Mouse (Mus musculus) adrenal gland, adult (tissue): ENCODE results near the gene Cenpo.
A peak's percentile ranks its signal among the peaks of the same experiment; 100 is the strongest.

Source experiments
- DNase-seq, 2 experiments: peaks; one replicate each; pipeline ENCODE4 v3.0.0; 2022 to 2023; ENCODE audit warnings: low spot score in 1 of 2; ENCODE audit not compliant: inconsistent age in 2 of 2

Cenpo gene

GRCm38 (mm10) chr12:4201454-4202200, 32.5 kb downstream of the Cenpo start:
- DNase-seq: peak in 1 of 2 experiments; percentile 6

- DNase-seq: peak in 1 of 2 experiments; percentile 25
Observed at GRCm38 (mm10) chr12:4199271-4199670, 34.8 kb downstream of the Cenpo start.

GRCm38 (mm10) chr12:4198702-4199101, 35.4 kb downstream of the Cenpo start:
- DNase-seq: peak; percentile 65 to 82

- DNase-seq: no peak
Observed at GRCm38 (mm10) chr12:4194643-4195042, 39.5 kb downstream of the Cenpo start.

DNA sequence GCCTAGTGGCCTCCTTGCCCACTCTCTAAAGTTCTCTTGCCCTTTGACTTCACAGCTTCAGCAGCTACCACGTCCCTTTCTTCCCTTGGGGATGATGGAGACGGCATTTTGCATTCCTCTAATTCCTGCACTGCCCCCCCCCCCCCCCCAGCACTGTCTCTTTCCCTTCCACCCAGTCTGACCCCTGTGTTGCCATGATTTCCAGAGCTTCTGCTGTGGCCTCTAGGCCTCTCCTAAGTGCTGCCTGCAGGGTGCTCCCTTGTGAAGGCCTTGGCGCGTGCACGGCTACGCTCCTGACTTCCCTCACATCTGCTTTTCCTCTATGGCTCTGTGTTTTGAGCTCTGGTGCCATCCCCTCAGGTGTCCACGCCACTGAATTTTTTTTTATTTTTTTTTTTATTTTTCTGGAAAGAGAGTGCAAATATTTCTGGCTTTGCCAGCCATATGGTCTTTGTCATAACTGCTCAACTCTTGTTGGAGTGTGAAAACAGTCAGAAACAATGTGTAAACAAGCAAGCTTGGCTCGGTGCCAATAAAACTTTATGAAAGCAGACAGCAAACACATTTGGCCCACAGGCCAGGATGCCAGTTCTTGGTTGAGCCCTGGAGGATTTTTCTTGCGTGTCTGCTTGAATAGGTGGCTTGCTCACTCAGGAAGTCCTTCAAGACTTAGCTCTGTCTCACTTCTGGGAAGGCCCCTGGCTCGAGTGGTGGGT, 40.9 kb downstream of the Cenpo start:
- DNase-seq: no peak

DNA sequence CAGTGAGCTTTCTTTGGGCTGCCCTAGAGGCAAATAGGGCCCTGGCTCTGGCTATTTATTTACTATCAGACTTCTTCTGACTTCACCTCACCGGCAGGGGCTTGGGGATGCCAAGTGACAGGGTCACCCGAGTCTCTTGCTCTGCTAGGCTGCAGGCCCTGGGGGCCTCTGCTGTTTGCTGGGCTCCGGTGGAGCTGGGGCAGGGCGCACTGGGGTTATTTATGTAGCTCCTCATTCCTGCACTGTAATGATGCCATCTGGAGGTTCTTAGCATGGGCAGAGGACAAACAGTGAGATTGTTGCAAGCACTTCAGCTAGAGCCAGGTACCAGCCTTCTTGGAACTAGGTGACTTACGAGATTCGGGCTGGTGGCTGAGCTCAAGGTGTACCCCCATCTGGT, 41.6 kb downstream of the Cenpo start:
- DNase-seq: no peak

GRCm38 (mm10) chr12:4189060-4189447, 45.0 kb downstream of the Cenpo start:
- DNase-seq: no peak

- peak; percentile 78 to 90 for DNase-seq
Observed at GRCm38 (mm10) chr12:4188171-4189059, 45.7 kb downstream of the Cenpo start.

DNA sequence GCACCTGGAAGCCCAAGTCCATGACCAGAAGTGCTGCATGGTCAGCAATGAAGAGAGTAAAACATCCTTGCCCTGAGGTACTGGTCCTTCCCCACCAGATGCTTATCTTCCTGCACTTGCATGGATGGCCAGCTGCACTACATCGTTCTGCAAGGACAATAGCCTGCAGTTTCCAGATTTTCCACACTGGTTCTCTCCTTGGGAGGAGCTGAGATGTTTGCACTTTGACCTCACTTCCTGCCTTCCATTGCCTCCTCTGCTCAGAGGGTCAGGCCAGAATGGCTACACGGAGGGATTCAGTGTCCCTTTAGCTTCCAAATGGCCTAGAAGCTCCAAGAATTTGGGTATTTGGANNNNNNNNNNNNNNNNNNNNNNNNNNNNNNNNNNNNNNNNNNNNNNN, 49.4 kb downstream of the Cenpo start:
- no peak for DNase-seq

DNA sequence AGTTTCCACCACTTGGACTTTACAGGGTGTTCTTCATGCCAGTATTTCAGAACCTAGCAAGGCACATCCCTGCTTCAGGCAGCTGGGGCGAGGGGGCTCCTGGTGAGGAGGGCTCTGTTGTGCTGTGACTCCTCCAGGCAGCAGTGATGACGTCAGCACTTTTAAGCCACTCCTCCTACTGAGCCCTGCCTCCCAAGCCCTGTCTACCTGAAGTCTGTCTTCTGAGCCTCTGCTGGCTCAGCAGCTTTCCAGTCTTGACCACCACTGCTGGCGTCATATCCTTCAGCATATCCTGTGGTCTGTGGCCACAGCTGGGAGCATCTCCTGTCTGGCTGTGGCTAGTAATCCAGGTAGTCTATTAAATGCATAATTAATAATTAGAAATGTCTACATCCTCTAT, 53.6 kb downstream of the Cenpo start:
- no peak for DNase-seq

DNA sequence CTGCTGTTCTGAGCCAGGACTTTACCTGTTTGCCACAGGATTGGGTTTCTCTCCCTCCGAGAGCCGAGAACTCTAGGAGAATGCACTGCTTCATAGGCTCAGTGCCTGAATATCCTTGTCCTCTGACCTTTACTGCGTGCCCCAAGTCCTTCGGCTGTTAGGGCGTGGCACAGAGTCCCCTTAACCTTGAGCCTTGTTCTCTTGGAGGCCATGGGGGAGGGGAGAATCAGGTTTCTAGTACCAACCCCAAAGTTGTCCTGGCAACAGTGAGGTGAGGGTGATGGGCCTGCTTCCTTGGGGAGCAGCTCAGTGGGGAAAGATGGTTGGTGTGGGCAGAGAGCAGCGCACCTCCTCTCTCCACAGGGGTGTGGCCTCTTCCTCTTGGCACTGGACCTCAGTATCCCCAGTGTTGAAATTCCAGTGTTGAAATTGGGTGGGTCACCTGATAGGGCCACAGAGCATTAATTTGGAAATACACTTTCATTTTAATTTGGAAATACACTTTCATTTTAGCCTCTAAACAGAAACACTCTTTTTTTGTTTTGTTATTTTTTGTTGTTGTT, 54.3 kb downstream of the Cenpo start:
- DNase-seq: peak in 1 of 2 experiments; percentile 65

DNA sequence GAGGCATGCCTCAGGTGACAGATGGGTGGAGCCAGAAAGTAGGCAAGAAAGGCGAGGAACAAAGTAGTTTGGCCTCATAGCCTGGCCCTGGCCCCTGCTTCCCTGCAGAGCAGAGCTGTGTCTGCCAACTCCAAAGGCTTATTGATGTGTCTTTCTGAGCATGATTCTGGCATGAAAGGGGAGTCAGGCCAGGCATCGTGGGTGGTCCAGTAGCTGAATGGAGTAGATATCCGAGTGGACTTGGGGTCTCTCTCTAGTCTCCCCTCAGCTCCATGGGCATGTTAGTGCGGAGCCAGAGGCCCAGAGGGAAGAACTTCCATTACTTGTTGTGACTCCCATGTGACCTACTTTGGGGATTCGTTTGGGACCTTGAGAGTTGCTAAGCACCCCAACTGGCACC, 55.3 kb downstream of the Cenpo start:
- DNase-seq: no peak

- peak in 1 of 2 experiments; percentile 29 for DNase-seq
Observed at GRCm38 (mm10) chr12:4173108-4173790, 60.8 kb downstream of the Cenpo start.

DNA sequence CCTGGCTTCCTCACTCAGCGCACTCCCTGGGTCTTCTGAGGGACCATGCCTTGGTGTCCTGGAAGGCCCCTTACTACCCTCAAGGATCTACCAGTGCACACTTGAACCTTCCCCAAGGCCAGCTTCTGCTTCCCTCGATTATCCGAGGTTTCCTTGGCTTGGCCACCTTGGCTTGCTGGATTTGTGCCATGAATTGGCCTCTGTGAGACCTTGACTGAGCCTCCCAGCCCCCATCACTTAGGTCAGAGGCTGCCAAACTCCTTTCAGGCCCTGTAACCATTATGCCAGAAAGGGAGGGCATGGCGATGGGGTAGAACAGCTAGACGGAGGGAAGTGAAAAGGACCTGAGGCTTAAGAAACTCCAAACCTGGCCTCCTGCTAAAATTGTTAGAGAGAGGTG, 64.5 kb downstream of the Cenpo start:
- peak; percentile 38 to 74 for DNase-seq

DNA sequence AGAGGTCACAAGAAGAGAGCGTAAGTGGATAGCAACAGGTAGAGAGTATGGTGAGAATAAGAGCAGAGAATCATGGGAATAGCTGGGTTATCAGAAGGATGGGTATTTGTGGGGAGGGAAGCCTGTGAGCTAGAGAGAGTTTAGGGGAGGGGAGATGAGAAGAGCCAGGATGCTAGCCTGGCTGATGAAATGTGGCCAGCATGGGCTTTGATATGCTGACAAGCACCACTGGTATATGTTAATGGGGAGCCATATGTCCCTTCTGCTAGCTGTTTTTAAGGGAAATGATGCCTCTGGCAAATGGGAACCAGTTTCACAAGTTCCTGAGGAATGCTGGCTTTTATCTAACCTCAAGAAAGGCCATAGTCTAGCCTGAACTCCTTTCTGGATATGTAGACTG, 65.0 kb downstream of the Cenpo start:
- DNase-seq: no peak

DNA sequence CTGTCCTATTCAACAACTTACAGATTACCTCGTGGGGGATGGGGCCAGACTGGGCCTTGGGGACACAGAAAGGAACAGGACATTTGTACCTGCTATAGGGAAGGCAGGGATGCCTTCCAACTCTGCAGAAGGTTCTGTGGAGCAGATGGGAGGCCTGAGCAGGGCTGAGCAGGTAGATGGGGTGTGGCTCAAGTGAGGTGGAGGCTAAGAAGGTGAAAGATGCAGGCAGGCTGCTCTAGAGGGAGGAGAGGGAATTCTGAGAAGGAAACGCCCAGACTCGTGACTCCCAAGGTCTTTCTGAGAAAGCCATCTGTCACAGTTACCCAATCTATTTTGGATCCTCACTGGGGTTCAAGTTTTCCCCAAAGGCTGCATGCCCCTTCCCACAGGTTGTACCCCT, 67.1 kb downstream of the Cenpo start:
- peak in 1 of 2 experiments; percentile 43 for DNase-seq

DNA sequence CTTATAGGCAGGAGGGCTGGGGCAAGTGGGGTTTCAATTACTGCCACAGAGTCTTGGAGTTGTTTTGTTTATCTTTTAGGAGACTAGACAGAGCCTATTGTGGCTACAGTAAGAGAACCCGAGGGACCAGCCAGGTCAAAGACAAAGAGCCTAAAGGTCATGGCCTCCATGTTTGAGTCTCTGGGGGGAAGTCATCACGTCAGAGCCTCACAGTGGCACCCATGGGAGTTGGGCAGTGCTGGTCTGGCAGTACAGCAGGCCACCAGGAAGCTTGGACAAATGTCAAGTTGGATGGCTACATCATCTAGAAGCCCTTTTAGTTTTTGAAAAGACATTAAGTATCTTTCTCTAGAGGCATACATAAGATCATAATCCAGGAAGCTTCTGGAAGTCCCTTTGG, 71.2 kb downstream of the Cenpo start:
- peak in 1 of 2 experiments; percentile 39 for DNase-seq

DNA sequence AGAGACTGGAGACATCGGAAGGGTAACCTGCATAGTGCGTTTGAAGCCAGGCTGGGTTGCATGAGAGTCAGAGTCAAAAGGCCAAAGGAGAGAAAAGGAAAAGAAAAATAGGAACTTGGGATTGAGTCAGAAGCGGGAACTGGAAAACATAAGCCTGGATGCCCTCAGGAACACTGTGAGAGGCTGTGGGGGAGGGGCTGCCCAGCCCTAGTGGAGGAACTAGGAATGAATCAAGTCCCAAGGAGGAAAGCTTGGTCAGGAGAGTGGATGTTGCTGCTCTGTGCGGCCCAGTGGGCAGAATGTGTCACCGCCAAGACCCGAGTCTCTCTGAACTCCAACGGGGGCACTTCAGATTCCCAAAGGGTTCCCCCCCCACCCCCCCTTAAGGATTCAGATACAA, 73.8 kb downstream of the Cenpo start:
- DNase-seq: no peak

DNA sequence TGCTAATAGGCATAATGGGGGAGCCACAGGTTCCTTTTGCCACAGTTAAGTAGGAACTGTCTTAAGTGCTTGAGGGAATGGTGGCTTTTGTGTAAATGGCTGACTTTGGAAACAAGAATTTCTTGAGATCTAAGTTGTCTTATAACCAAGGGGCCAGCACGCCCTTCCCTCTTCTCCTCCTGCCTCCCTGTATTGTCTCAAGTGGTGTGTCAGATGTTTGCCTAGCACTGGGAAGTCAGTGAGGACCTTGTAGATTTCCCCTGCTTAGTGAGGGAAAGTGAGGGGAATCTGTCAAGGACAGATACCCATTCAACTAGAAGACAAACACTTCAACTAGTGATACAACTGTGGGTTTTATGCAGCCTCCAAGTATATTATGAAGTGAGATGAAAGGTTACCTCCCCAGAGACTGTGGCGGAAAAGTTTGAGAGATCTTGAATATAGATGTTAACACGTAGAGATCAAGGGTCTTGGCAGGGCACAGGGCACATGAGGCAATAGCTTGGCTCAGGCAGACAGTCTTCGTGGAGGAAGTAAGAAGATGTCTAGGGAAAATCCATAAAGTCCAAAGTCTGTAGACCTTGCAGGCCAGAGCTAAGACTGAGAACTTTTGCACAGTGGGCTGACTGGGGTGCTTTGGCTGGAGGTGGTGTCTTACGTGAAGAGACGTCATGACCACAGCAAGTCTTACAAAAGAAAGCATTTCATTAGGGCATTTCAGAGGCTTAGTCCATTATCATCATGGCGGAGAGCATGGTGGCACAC, 75.0 kb downstream of the Cenpo start:
- DNase-seq: no peak

GRCm38 (mm10) chr12:4158179-4158578, 75.9 kb downstream of the Cenpo start:
- no peak for DNase-seq
